Mouse (Mus musculus) lung, embryonic 15.5 days (tissue): ENCODE measurements at regions not wholly inside any gene's neighbourhood (a gene's known extent, or its start where the extent isn't known, plus 50 kb on each side); places are given as distances from the start of the nearest gene placed in this dataset.
"Not testable (repeated sequence)": the region's sequence is repeated elsewhere in the genome, so short reads cannot be mapped to it uniquely, and the experiment has no call there.

Source experiments
- ATAC-seq: fragments of 200-750 bp; cut with Nextera tagmentation; 2 replicates; pipeline ENCODE4 v1.8.0; 2017; ENCODE audit warnings: moderate number of reproducible peaks, borderline replicate concordance; ENCODE audit not compliant: low FRiP score, low TSS enrichment; ENCODE audit errors: extremely low read depth
- H3K27ac ChIP-seq: fragments of 300-500 bp; sonication (generic); 2 replicates; pipeline ENCODE4 v1.5.1; 2015; ENCODE audit warnings: moderate library complexity, mild to moderate bottlenecking, inconsistent platforms
- H3K27me3 ChIP-seq: fragments of 300-500 bp; sonication (generic); 2 replicates; pipeline ENCODE4 v1.6.1; 2015; ENCODE audit warnings: inconsistent platforms
- H3K36me3 ChIP-seq: fragments of 300-500 bp; sonication (generic); 2 replicates; pipeline ENCODE4 v1.6.1; 2015; ENCODE audit warnings: inconsistent platforms
- H3K4me1 ChIP-seq: fragments of 300-500 bp; sonication (generic); 2 replicates; pipeline ENCODE4 v1.6.1; 2015; ENCODE audit warnings: inconsistent platforms
- H3K4me2 ChIP-seq: fragments of 300-500 bp; sonication (generic); 2 replicates; pipeline ENCODE4 v1.6.1; 2015; ENCODE audit warnings: inconsistent platforms, mild to moderate bottlenecking, moderate library complexity
- H3K4me3 ChIP-seq: fragments of 300-500 bp; sonication (generic); 2 replicates; pipeline ENCODE4 v1.5.1; 2015; ENCODE audit warnings: mild to moderate bottlenecking, inconsistent platforms
- H3K9ac ChIP-seq: fragments of 300-500 bp; sonication (generic); 2 replicates; pipeline ENCODE4 v1.6.1; 2015; ENCODE audit warnings: inconsistent platforms
- H3K9me3 ChIP-seq: fragments of 300-500 bp; sonication (generic); 2 replicates; pipeline ENCODE4 v1.6.1; 2016; ENCODE audit warnings: inconsistent platforms
- WGBS: fragments of 180-500 bp; shearing (Covaris S2); methylation state at CpG from one replicate; pipeline ENCODE4 v1.1.7; 2015; 5-methylcytosine and 5-hydroxymethylcytosine counted together

GRCm38 (mm10) chr17:82484609-82485008 is 730.5 kb upstream of the Pkdcc start:
- Histone ChIP-seq H3K27me3 (no peaks in the 10 kb centered on the region), H3K27ac (no peak overlapping the region), H3K9ac (no peak overlapping the region), H3K9me3 (no peaks in the 10 kb centered on the region), H3K4me3 (no peak overlapping the region), H3K36me3 (no peaks in the 10 kb centered on the region), H3K4me2 (no peak overlapping the region), H3K4me1 (no peaks in the 10 kb centered on the region)
- ATAC-seq = no peak
- 85% methylated on average over 6 of the region's 6 CpGs for whole genome bisulfite sequencing

GRCm38 (mm10) chr17:82457972-82458371 is 719.8 kb upstream of the Slc8a1 start:
- no peak for ATAC-seq
- Histone ChIP-seq H3K9me3 (no peaks in the 10 kb centered on the region), H3K9ac (no peak overlapping the region), H3K27ac (no peak overlapping the region), H3K36me3 (no peaks in the 10 kb centered on the region), H3K27me3 (no peaks in the 10 kb centered on the region), H3K4me2 (no peak overlapping the region), H3K4me1 (no peaks in the 10 kb centered on the region), H3K4me3 (no peak overlapping the region)
- WGBS = 62% methylated on average over 5 of the region's 5 CpGs

GRCm38 (mm10) chr17:82453847-82454246 is 715.7 kb upstream of the Slc8a1 start:
- H3K36me3 ChIP-seq = no peaks in the 10 kb centered on the region
- WGBS = 82% methylated on average over 1 of the region's 1 CpGs
- H3K4me2 ChIP-seq = no peak overlapping the region
- H3K9ac ChIP-seq = no peak overlapping the region
- H3K27ac ChIP-seq = no peak overlapping the region
- H3K27me3 ChIP-seq = no peaks in the 10 kb centered on the region
- no peak overlapping the region for H3K4me3 ChIP-seq
- no peaks in the 10 kb centered on the region for H3K4me1 ChIP-seq
- ATAC-seq = no peak
- no peaks in the 10 kb centered on the region for H3K9me3 ChIP-seq

GRCm38 (mm10) chr17:82439105-82439504 is 700.9 kb upstream of the Slc8a1 start:
- no peaks in the 10 kb centered on the region for H3K4me1 ChIP-seq
- no peaks in the 10 kb centered on the region for H3K27me3 ChIP-seq
- ATAC-seq = no peak
- 75% methylated on average over 3 of the region's 3 CpGs for WGBS
- H3K27ac ChIP-seq = no peak overlapping the region
- no peaks in the 10 kb centered on the region for H3K9me3 ChIP-seq
- no peaks in the 10 kb centered on the region for H3K36me3 ChIP-seq
- no peak overlapping the region for H3K9ac ChIP-seq
- no peak overlapping the region for H3K4me3 ChIP-seq
- H3K4me2 ChIP-seq = no peak overlapping the region

- Histone ChIP-seq H3K27ac (no peak overlapping the region), H3K27me3 (no peaks in the 10 kb centered on the region), H3K4me1 (no peaks in the 10 kb centered on the region), H3K4me3 (no peak overlapping the region), H3K9me3 (no peaks in the 10 kb centered on the region), H3K36me3 (no peaks in the 10 kb centered on the region), H3K9ac (no peak overlapping the region), H3K4me2 (no peak overlapping the region)
- WGBS = 86% methylated on average over 3 of the region's 3 CpGs
- no peak for ATAC-seq
Observed at GRCm38 (mm10) chr17:82437206-82437605, 699.0 kb upstream of the Slc8a1 start.

- Histone ChIP-seq H3K4me1 (no peaks in the 10 kb centered on the region), H3K36me3 (no peaks in the 10 kb centered on the region), H3K27me3 (no peaks in the 10 kb centered on the region), H3K4me3 (no peak overlapping the region), H3K9me3 (no peaks in the 10 kb centered on the region), H3K27ac (no peak overlapping the region), H3K9ac (no peak overlapping the region), H3K4me2 (no peak overlapping the region)
- no peak for ATAC-seq
- WGBS = 12% methylated on average over 3 of the region's 3 CpGs
Observed at GRCm38 (mm10) chr17:82432678-82433077, 694.5 kb upstream of the Slc8a1 start.

- Histone ChIP-seq H3K27me3 (no peaks in the 10 kb centered on the region), H3K9ac (no peak overlapping the region), H3K4me3 (no peak overlapping the region), H3K27ac (no peak overlapping the region), H3K9me3 (no peaks in the 10 kb centered on the region), H3K4me2 (no peak overlapping the region), H3K4me1 (no peaks in the 10 kb centered on the region), H3K36me3 (no peaks in the 10 kb centered on the region)
- WGBS = 91% methylated on average over 2 of the region's 2 CpGs
- ATAC-seq = no peak
Observed at GRCm38 (mm10) chr17:82408296-82408695, 670.1 kb upstream of the Slc8a1 start.

- no peaks in the 10 kb centered on the region for H3K27me3 ChIP-seq
- H3K9ac ChIP-seq = no peak overlapping the region
- no peaks in the 10 kb centered on the region for H3K36me3 ChIP-seq
- WGBS = 85% methylated on average over 1 of the region's 1 CpGs
- no peaks in the 10 kb centered on the region for H3K4me1 ChIP-seq
- ATAC-seq = no peak
- H3K9me3 ChIP-seq = no peaks in the 10 kb centered on the region
- no peak overlapping the region for H3K27ac ChIP-seq
- no peak overlapping the region for H3K4me2 ChIP-seq
- no peak overlapping the region for H3K4me3 ChIP-seq
Observed at GRCm38 (mm10) chr17:82399328-82399727, 661.2 kb upstream of the Slc8a1 start.

GRCm38 (mm10) chr17:82379371-82379770 is 641.2 kb upstream of the Slc8a1 start:
- 69% methylated on average over 2 of the region's 11 CpGs for WGBS
- not testable (repeated sequence) for H3K27me3 ChIP-seq, H3K36me3 ChIP-seq, H3K9me3 ChIP-seq, H3K27ac ChIP-seq, ATAC-seq, H3K9ac ChIP-seq, H3K4me1 ChIP-seq, H3K4me2 ChIP-seq, H3K4me3 ChIP-seq

GRCm38 (mm10) chr17:82378248-82378820 is 640.2 kb upstream of the Slc8a1 start:
- 76% methylated on average over 2 of the region's 2 CpGs for WGBS
- ATAC-seq = no peak

GRCm38 (mm10) chr17:82377176-82377592 is 639.0 kb upstream of the Slc8a1 start:
- H3K36me3 ChIP-seq = no peaks in the 10 kb centered on the region
- ATAC-seq = no peak

More at GRCm38 (mm10) chr17:82378248-82378820, 640.2 kb upstream of the Slc8a1 start:
- no peaks in the 10 kb centered on the region for H3K36me3 ChIP-seq
- H3K27me3 ChIP-seq = no peaks in the 10 kb centered on the region
- H3K4me1 ChIP-seq = no peaks in the 10 kb centered on the region
- H3K4me3 ChIP-seq = no peak overlapping the region
- H3K9ac ChIP-seq = no peak overlapping the region
- H3K9me3 ChIP-seq = no peaks in the 10 kb centered on the region
- no peak overlapping the region for H3K4me2 ChIP-seq
- H3K27ac ChIP-seq = no peak overlapping the region

GRCm38 (mm10) chr17:82367876-82368275 is 629.7 kb upstream of the Slc8a1 start:
- H3K27me3 ChIP-seq = no peaks in the 10 kb centered on the region
- no peak for ATAC-seq
- no peak overlapping the region for H3K9ac ChIP-seq
- H3K36me3 ChIP-seq = no peaks in the 10 kb centered on the region
- no peak overlapping the region for H3K4me2 ChIP-seq
- H3K9me3 ChIP-seq = no peaks in the 10 kb centered on the region
- H3K4me3 ChIP-seq = no peak overlapping the region
- H3K27ac ChIP-seq = no peak overlapping the region
- H3K4me1 ChIP-seq = no peaks in the 10 kb centered on the region

More at GRCm38 (mm10) chr17:82377176-82377592, 639.0 kb upstream of the Slc8a1 start:
- WGBS = 71% methylated on average over 1 of the region's 1 CpGs
- H3K27me3 ChIP-seq = no peaks in the 10 kb centered on the region
- H3K4me3 ChIP-seq = no peak overlapping the region
- H3K9me3 ChIP-seq = no peaks in the 10 kb centered on the region
- H3K9ac ChIP-seq = no peak overlapping the region
- H3K4me2 ChIP-seq = no peak overlapping the region
- H3K27ac ChIP-seq = no peak overlapping the region
- no peaks in the 10 kb centered on the region for H3K4me1 ChIP-seq

GRCm38 (mm10) chr17:82366001-82366400 is 627.8 kb upstream of the Slc8a1 start:
- 76% methylated on average over 4 of the region's 4 CpGs for WGBS
- Histone ChIP-seq H3K4me2 (no peak overlapping the region), H3K36me3 (no peaks in the 10 kb centered on the region), H3K4me1 (no peaks in the 10 kb centered on the region), H3K9ac (no peak overlapping the region), H3K27me3 (no peaks in the 10 kb centered on the region), H3K9me3 (no peaks in the 10 kb centered on the region), H3K27ac (no peak overlapping the region), H3K4me3 (no peak overlapping the region)
- ATAC-seq = no peak
